Mouse (Mus musculus) C2C12 (cell line): ENCODE results near the gene Rpl3l. TPM values are rescaled to one million over a fixed set of nuclear protein-coding genes. Genes with fewer than 3 reads are reported as not detected.

Experiments used
- H3K27me3 ChIP-seq: one replicate; pipeline ENCODE4 v1.6.1; 2011; ENCODE audit not compliant: control insufficient read depth, insufficient read depth, insufficient read length
- H3K36me3 ChIP-seq: one replicate; pipeline ENCODE4 v1.6.1; 2011; ENCODE audit not compliant: control insufficient read depth, insufficient read depth
- H3K4me3 ChIP-seq: one replicate; pipeline ENCODE4 v1.5.1; 2011; ENCODE audit warnings: mild to moderate bottlenecking, control low read depth; ENCODE audit not compliant: poor library complexity, insufficient read depth, severe bottlenecking
- H3K79me2 ChIP-seq: one replicate; pipeline ENCODE4 v1.6.1; 2011; ENCODE audit not compliant: control insufficient read depth, insufficient read depth
- H3K79me3 ChIP-seq: one replicate; pipeline ENCODE4 v1.6.1; 2011; ENCODE audit warnings: low read depth, control low read depth
- H3ac ChIP-seq: one replicate; pipeline ENCODE3; 2011; ENCODE audit warnings: low read depth; ENCODE audit not compliant: control insufficient read depth, insufficient read length
- CEBPB ChIP-seq: IDR thresholded peaks from one replicate; pipeline ENCODE4 v1.6.1; 2011; ENCODE audit warnings: low read depth, mild to moderate bottlenecking, control low read depth, moderate library complexity
- CTCF ChIP-seq: IDR thresholded peaks from one replicate; pipeline ENCODE4 v1.5.1; 2011; ENCODE audit not compliant: control insufficient read depth, insufficient read depth, insufficient read length
- FOSL1 ChIP-seq: IDR thresholded peaks from one replicate; pipeline ENCODE4 v1.8.0; 2011; ENCODE audit warnings: mild to moderate bottlenecking, low read length; ENCODE audit not compliant: poor library complexity, insufficient read depth, severe bottlenecking
- MAX ChIP-seq: IDR thresholded peaks from one replicate; pipeline ENCODE4 v1.6.1; 2011; ENCODE audit warnings: mild to moderate bottlenecking, control low read depth
- MYOD1 ChIP-seq: IDR thresholded peaks from one replicate; pipeline ENCODE4 v1.6.1; 2011; ENCODE audit warnings: low read depth; ENCODE audit not compliant: control insufficient read depth, insufficient read length
- MYOG ChIP-seq: IDR thresholded peaks from one replicate; pipeline ENCODE4 v1.6.1; 2011; ENCODE audit not compliant: control insufficient read depth, insufficient read length; ENCODE audit errors: extremely low read depth
- USF1 ChIP-seq: IDR thresholded peaks from one replicate; pipeline ENCODE4 v1.6.1; 2011; ENCODE audit warnings: low read depth, mild to moderate bottlenecking, control low read depth, moderate library complexity
- long read RNA-seq, 2 experiments: library from polyadenylated mRNA; unstranded; transcript quantifications; one replicate each; pipeline ENCODE4 v2.0.0; 2019 to 2020
- polyA plus RNA-seq: library from polyadenylated mRNA; unstranded; fragments of >200 nt; fragmentation: generic; extraction: Trizol; gene quantifications from one replicate; pipeline ENCODE4 v1.2.1, GENCODE M21; 2012; ENCODE audit warnings: missing spikeins

The Rpl3l gene
- polyA plus RNA-seq = 0.06 TPM
- long read RNA-seq, experiment 1 = 0 reads
- long read RNA-seq, experiment 2 = 0 reads

DNA sequence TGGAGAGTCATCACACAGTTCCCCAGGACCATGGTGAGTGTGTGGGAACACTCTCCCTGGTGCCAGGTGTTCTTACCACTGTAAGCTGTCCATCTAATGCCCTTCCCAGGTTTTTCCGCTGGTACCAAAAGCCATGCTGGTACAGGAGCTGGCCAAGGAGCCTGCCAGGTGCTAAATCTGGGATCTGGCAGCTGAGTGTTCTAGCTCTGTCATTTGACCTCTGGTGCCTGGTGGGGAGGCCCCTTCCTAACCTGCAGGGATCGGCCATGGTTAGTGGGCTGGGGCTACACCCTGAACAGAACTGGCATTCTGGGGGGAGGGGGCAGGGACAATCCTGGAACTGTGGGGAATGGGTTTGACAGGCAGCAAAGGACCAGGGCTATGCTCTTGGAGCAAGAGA lies at the start of gene Rpl3l:
Gene Rpl3l (plus strand): TSS at position 203 of the 400 bp plus-strand sequence.
- H3K4me3 ChIP-seq = no peak within 1 kb of the TSS

DNA sequence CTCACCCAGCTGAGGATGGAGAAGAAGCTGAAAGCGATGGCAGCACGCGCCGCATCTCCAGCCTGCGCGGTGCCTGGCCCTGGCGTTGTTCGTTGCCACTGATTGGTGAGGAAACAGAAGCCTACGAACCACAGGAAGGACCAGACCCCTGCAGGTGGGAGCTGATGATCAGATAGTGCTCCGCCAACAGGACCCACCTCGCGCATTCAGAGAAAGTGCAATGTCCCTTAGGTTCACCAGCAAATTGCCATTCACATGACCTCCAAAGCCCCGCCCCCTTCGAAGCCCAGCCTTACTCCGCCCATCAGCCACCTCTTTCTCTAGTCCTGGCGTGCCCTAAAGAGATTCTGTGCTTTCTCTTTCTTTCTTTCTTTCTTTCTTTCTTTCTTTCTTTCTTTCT lies 41.1 kb upstream of the Rpl3l start:
- no peaks in the 10 kb centered on the region for H3K79me2 ChIP-seq
- H3K4me3 ChIP-seq = no peak overlapping the region
- H3ac ChIP-seq = no peak overlapping the region
- H3K79me3 ChIP-seq = no peaks in the 10 kb centered on the region
- peaks cover 6% of the 10 kb centered on the region for H3K36me3 ChIP-seq
- no peak for TF ChIP-seq FOSL1
- TF ChIP-seq CTCF = no peak
- no peak for TF ChIP-seq CEBPB
- TF ChIP-seq MYOD1 = no peak
- TF ChIP-seq MYOG = no peak
- TF ChIP-seq USF1 = no peak
- TF ChIP-seq MAX = no peak
- no peaks in the 10 kb centered on the region for H3K27me3 ChIP-seq

More for the DNA sequence above, at the start of gene Rpl3l:
- Histone ChIP-seq H3K79me3 (peaks cover 7% of the 10 kb centered on the region), H3K36me3 (peaks cover under 1% of the 10 kb centered on the region), H3K27me3 (peaks cover under 1% of the 10 kb centered on the region), H3ac (no peak within 1 kb of the TSS), H3K79me2 (peaks cover 16% of the 10 kb centered on the region)
- no peak for TF ChIP-seq MYOD1
- TF ChIP-seq USF1 = no peak
- TF ChIP-seq FOSL1 = no peak
- no peak for TF ChIP-seq CEBPB
- TF ChIP-seq MAX = no peak
- TF ChIP-seq CTCF = no peak
- TF ChIP-seq MYOG = no peak

DNA sequence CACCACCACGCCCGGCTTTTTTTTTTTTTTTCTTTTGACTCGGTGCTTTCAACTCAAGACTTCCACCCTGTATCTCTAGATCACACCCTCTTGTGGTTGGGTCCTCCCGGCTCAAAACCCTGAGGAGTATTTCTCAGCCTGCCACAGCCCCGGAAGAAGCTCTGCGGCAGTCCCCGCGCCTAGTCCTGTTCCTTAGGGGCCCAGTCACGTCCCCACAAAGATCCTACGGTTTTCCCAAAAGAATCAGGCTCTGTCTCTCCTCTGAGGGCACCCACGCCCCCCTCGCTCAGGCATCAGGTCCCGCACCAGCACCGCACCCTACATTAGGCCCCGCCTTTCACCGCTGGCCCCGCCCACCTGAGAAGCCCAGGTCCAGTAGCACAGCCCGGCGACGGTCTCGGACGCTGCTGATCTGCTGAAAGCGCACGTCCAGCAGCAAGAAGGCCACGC lies 40.4 kb upstream of the Rpl3l start:
- H3K79me3 ChIP-seq = no peaks in the 10 kb centered on the region
- H3K27me3 ChIP-seq = no peaks in the 10 kb centered on the region
- no peaks in the 10 kb centered on the region for H3K79me2 ChIP-seq
- no peaks in the 10 kb centered on the region for H3K36me3 ChIP-seq
- no peak for TF ChIP-seq MYOG
- no peak overlapping the region for H3ac ChIP-seq
- H3K4me3 ChIP-seq = no peak overlapping the region

GRCm38 (mm10) chr17:24687599-24687998 lies 40.0 kb upstream of the Rpl3l start:
- Histone ChIP-seq H3K4me3 (no peak overlapping the region), H3K79me3 (no peaks in the 10 kb centered on the region), H3ac (no peak overlapping the region), H3K27me3 (no peaks in the 10 kb centered on the region), H3K36me3 (no peaks in the 10 kb centered on the region), H3K79me2 (no peaks in the 10 kb centered on the region)
- TF ChIP-seq FOSL1 = no peak
- no peak for TF ChIP-seq MAX
- TF ChIP-seq MYOG = no peak

DNA sequence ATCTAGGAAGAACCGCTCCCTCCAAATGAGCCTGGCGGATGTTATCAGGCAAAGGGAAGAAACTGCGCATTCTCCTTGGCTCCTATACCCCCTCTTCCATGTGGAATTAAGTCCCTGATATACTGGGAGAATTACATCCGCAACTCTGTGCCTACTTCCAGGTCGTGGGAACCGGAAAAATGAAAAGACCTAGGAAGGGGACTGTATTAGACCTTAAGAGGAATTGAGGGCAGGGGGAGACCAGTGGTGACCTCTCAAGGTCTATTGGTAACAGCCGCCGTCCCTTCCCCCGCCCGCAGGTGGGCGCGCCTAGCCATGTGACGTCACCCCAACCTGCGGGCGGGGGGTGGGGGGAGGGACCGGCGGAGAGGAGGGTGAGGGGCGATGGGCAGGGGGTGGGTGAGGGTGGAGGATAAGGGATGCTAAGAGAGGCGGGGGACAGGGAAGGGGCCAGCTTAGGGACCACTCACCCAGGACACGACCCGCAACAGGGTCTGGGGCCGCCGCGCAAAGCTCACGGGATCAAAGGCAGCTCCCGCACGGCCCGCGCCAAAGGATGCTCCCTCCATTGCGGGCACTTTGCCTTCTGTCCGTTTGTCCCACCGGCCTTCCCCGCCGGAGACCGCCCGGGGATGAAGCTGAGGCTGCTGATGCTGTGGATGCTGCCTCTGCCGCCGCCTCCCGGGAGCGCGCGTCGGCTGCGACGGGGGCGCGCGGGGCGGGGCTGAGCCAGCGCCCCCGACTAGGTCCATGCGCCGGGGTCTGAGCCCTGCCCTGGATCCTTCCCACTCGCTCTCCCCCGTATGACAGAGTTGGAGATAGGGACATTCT lies 38.2 kb upstream of the Rpl3l start, which contains the start of gene Syngr3:
Gene Syngr3 (minus strand): TSS at position 705 of the 831 bp plus-strand sequence.
- Histone ChIP-seq H3ac (peak within 1 kb of the TSS; percentile 24), H3K27me3 (no peaks in the 10 kb centered on the region), H3K36me3 (peaks cover 7% of the 10 kb centered on the region), H3K79me2 (peaks cover 3% of the 10 kb centered on the region), H3K4me3 (peak within 1 kb of the TSS; percentile 21), H3K79me3 (peaks cover under 1% of the 10 kb centered on the region)
- TF ChIP-seq MYOG (no peak), CTCF (no peak), MAX (no peak), MYOD1 (no peak)

DNA sequence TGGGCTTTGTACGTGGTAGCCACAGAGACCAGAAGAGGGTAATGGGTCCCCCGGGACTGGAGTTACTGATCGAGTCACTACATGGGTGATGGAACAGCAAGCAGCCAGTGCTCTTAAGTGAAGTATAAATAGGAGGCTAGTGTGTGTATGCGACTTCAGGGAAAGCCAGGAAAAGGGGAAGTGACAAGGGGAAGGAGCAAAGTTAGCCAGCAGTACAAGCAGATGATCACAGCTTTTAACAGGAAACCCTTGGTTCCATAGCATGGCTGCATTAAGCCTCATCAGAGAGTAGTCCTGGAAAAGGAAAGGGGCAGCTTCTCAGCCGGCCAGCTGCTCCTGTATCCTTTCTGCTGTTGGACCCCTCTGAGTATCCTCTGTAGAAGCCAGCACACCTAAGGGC lies 35.2 kb upstream of the Rpl3l start:
- Histone ChIP-seq H3K27me3 (no peaks in the 10 kb centered on the region), H3K79me2 (peaks cover 16% of the 10 kb centered on the region), H3ac (no peak overlapping the region), H3K79me3 (peaks cover 1% of the 10 kb centered on the region), H3K36me3 (peaks cover 7% of the 10 kb centered on the region), H3K4me3 (no peak overlapping the region)
- TF ChIP-seq MYOD1 = no peak
